Mouse (Mus musculus) myocyte (in vitro differentiated cells): ENCODE data around the gene Doxl2.

Experiments
- CEBPB ChIP-seq: IDR thresholded peaks from 2 replicates; pipeline ENCODE4 v1.6.1; 2011; ENCODE audit warnings: mild to moderate bottlenecking, moderate library complexity; ENCODE audit not compliant: poor library complexity, insufficient read depth, severe bottlenecking
- E2F4 ChIP-seq: IDR thresholded peaks from one replicate; pipeline ENCODE4 v1.6.1; 2011; ENCODE audit warnings: mild to moderate bottlenecking, control low read depth, moderate library complexity; ENCODE audit not compliant: insufficient read depth
- MAX ChIP-seq: IDR thresholded peaks from one replicate; pipeline ENCODE4 v1.6.1; 2011; ENCODE audit warnings: low read depth, mild to moderate bottlenecking, control low read depth
- MYOD1 ChIP-seq, 3 experiments: IDR thresholded peaks; one replicate each; pipeline ENCODE4 v1.6.1; 2011; ENCODE audit warnings: control low read depth in 2 of 3, low read depth in 2 of 3, mild to moderate bottlenecking in 2 of 3, moderate library complexity in 1 of 3; ENCODE audit not compliant: insufficient read length in 2 of 3, control insufficient read depth in 1 of 3
- MYOG ChIP-seq, 3 experiments: IDR thresholded peaks; one replicate each; pipeline ENCODE4 v1.6.1; 2011; ENCODE audit warnings: control low read depth in 2 of 3, low read depth in 2 of 3, mild to moderate bottlenecking in 2 of 3; ENCODE audit not compliant: insufficient read length in 2 of 3, control insufficient read depth in 1 of 3, insufficient read depth in 1 of 3
- POLR2A ChIP-seq: IDR thresholded peaks from one replicate; pipeline ENCODE4 v1.6.1; 2011; ENCODE audit warnings: low read depth, mild to moderate bottlenecking, control low read depth, moderate library complexity; ENCODE audit not compliant: insufficient read length
- POLR2AphosphoS2 ChIP-seq: IDR thresholded peaks from one replicate; pipeline ENCODE4 v1.6.1; 2011; ENCODE audit warnings: low read depth, control low read depth; ENCODE audit not compliant: insufficient read length
- REST ChIP-seq: IDR thresholded peaks from one replicate; pipeline ENCODE4 v1.6.1; 2011; ENCODE audit warnings: mild to moderate bottlenecking, control low read depth, moderate library complexity; ENCODE audit not compliant: insufficient read depth, insufficient read length
- SRF ChIP-seq: IDR thresholded peaks from one replicate; pipeline ENCODE4 v1.6.1; 2011; ENCODE audit warnings: low read depth; ENCODE audit not compliant: control insufficient read depth, insufficient read length
- TCF12 ChIP-seq: IDR thresholded peaks from one replicate; pipeline ENCODE4 v1.6.1; 2011; ENCODE audit warnings: mild to moderate bottlenecking, control low read depth; ENCODE audit not compliant: poor library complexity, insufficient read depth, severe bottlenecking
- TCF3 ChIP-seq: IDR thresholded peaks from one replicate; pipeline ENCODE4 v1.6.1; 2011; ENCODE audit warnings: low read depth, control low read depth; ENCODE audit not compliant: insufficient read length
- USF1 ChIP-seq: IDR thresholded peaks from one replicate; pipeline ENCODE4 v1.6.1; 2011; ENCODE audit warnings: low read depth, mild to moderate bottlenecking, control low read depth, moderate library complexity

GRCm38 (mm10) chr6:48951630-48952029, 23.1 kb upstream of the Doxl2 start:
- no peak for TF ChIP-seq E2F4
- TF ChIP-seq REST: no peak
- TF ChIP-seq SRF: no peak
- TF ChIP-seq POLR2A: no peak
- TF ChIP-seq TCF3: no peak
- TF ChIP-seq MAX: no peak
- TF ChIP-seq MYOG (IDR thresholded peaks at IDR 0.05; ENCODE audit: control insufficient read depth in 1 of 3, insufficient read depth in 1 of 3, insufficient read length in 2 of 3, low read depth in 2 of 3): no peak
- TF ChIP-seq POLR2AphosphoS2: no peak
- TF ChIP-seq USF1: no peak
- no peak for TF ChIP-seq TCF12
- no peak for TF ChIP-seq MYOD1 (IDR thresholded peaks at IDR 0.05; ENCODE audit: control insufficient read depth in 1 of 3, insufficient read length in 2 of 3, low read depth in 2 of 3)
- no peak for TF ChIP-seq CEBPB
